In genomic region chr8:87160416-87160815, GRCm38 (mm10) we compare ENCODE assay signal across 28 mouse cellular contexts.
DNase-seq lines count a peak whose midpoint lies in the region; ATAC-seq and TF ChIP-seq lines count a peak whose summit lies in the region.
"Had no signal": no experiment of that assay in that cellular context is flagged by ENCODE, and none has a peak within 500 bp of the region (broad histone marks: within the 10 kb centered on the region; RNA-seq: fewer than 3 reads in every experiment).

No protein-coding gene starts in this region.

- H3K4me3 ChIP-seq in forebrain, embryonic 14.5 days (ENCODE audit: low read depth, low read length), result no peak overlapping the region
- H3K4me3 ChIP-seq in forebrain, embryonic 16.5 days (replicated peaks; ENCODE audit: low read length), result no peak overlapping the region
- H3K4me3 ChIP-seq in hindbrain, embryonic 11.5 days (ENCODE audit: low read depth, low read length), result no peak overlapping the region
- no peak overlapping the region for H3K4me3 ChIP-seq in midbrain, embryonic 13.5 days (replicated peaks)
- H3K4me3 ChIP-seq in kidney, embryonic 14.5 days (ENCODE audit: low read length), result no peak overlapping the region
- no peak overlapping the region for H3K4me3 ChIP-seq in stomach, postnatal 0 days (ENCODE audit: low read depth, low read length)
- no peak overlapping the region for H3K4me3 ChIP-seq in liver, embryonic 11.5 days (ENCODE audit: low read depth, low read length)
- H3K4me3 ChIP-seq: embryonic facial prominence, embryonic 13.5 days; erythroblast, embryonic 14.5 days; forebrain, embryonic 13.5 days; heart, adult 2 months; limb, embryonic 15.5 days; liver, embryonic 15.5 days; lung, embryonic 15.5 days; myocyte had no signal

- WGBS in forebrain, embryonic 14.5 days, result 100% methylated on average over 2 of the region's 2 CpGs
- 76% methylated on average over 2 of the region's 2 CpGs for WGBS in forebrain, embryonic 16.5 days
- WGBS in hindbrain, embryonic 11.5 days, result 64% methylated on average over 2 of the region's 2 CpGs
- WGBS in midbrain, embryonic 13.5 days, result 68% methylated on average over 2 of the region's 2 CpGs
- 82% methylated on average over 2 of the region's 2 CpGs for WGBS in kidney, embryonic 14.5 days
- WGBS in stomach, postnatal 0 days, result 80% methylated on average over 2 of the region's 2 CpGs
- 81% methylated on average over 2 of the region's 2 CpGs for WGBS in liver, embryonic 11.5 days

- no peak for ATAC-seq in forebrain, embryonic 14.5 days
- ATAC-seq in forebrain, embryonic 16.5 days, result no peak
- ATAC-seq in hindbrain, embryonic 11.5 days (ENCODE audit: low FRiP score), result no peak
- 0 out of 2 replicates have a peak, but pooled peaks have one; percentile 48 for ATAC-seq in midbrain, embryonic 13.5 days
- ATAC-seq in kidney, embryonic 14.5 days (ENCODE audit: low FRiP score, low TSS enrichment), result no peak
- no peak for ATAC-seq in stomach, postnatal 0 days (ENCODE audit: low FRiP score, low TSS enrichment)
- ATAC-seq in liver, embryonic 11.5 days (replicated peaks; ENCODE audit: low FRiP score), result no peak
- ATAC-seq: forebrain, embryonic 13.5 days; inflammation-experienced regulatory T-cells, adult 6 months had no signal

- TF ChIP-seq EP300 in stomach, postnatal 0 days (optimal IDR thresholded peaks at IDR 0.05), result no peak

- no peak overlapping the region for H3K4me2 ChIP-seq in forebrain, embryonic 14.5 days (ENCODE audit: low read length)
- H3K4me2 ChIP-seq in forebrain, embryonic 16.5 days (ENCODE audit: low read length), result no peak overlapping the region
- no peak overlapping the region for H3K4me2 ChIP-seq in hindbrain, embryonic 11.5 days (replicated peaks; ENCODE audit: low read depth, low read length)
- no peak overlapping the region for H3K4me2 ChIP-seq in midbrain, embryonic 13.5 days (replicated peaks)
- no peak overlapping the region for H3K4me2 ChIP-seq in kidney, embryonic 14.5 days (replicated peaks; ENCODE audit: low read depth, low read length)
- H3K4me2 ChIP-seq in stomach, postnatal 0 days (replicated peaks; ENCODE audit: low read depth), result no peak overlapping the region
- no peak overlapping the region for H3K4me2 ChIP-seq in liver, embryonic 11.5 days
- H3K4me2 ChIP-seq: embryonic facial prominence, embryonic 13.5 days; forebrain, embryonic 13.5 days; limb, embryonic 15.5 days; liver, embryonic 15.5 days; lung, embryonic 15.5 days had no signal

- no peak overlapping the region for H3K9ac ChIP-seq in forebrain, embryonic 14.5 days (ENCODE audit: low read length)
- H3K9ac ChIP-seq in forebrain, embryonic 16.5 days (replicated peaks; ENCODE audit: low read depth, low read length), result no peak overlapping the region
- no peak overlapping the region for H3K9ac ChIP-seq in hindbrain, embryonic 11.5 days (ENCODE audit: low read depth, low read length)
- H3K9ac ChIP-seq in midbrain, embryonic 13.5 days (replicated peaks), result no peak overlapping the region
- no peak overlapping the region for H3K9ac ChIP-seq in kidney, embryonic 14.5 days (ENCODE audit: low read depth, low read length)
- H3K9ac ChIP-seq in stomach, postnatal 0 days (ENCODE audit: low read length), result no peak overlapping the region
- H3K9ac ChIP-seq in liver, embryonic 11.5 days (ENCODE audit: low read depth, low read length), result no peak overlapping the region
- H3K9ac ChIP-seq: embryonic facial prominence, embryonic 13.5 days; forebrain, embryonic 13.5 days; limb, embryonic 15.5 days; liver, embryonic 15.5 days; lung, embryonic 15.5 days had no signal

- TF ChIP-seq CTCF in stomach, postnatal 0 days (IDR thresholded peaks at IDR 0.05; ENCODE audit: low read depth), result no peak

- no peaks in the 10 kb centered on the region for H3K36me3 ChIP-seq in forebrain, embryonic 14.5 days (ENCODE audit: control insufficient read depth, insufficient read depth, low read length)
- no peaks in the 10 kb centered on the region for H3K36me3 ChIP-seq in forebrain, embryonic 16.5 days (ENCODE audit: control insufficient read depth, insufficient read depth)
- no peaks in the 10 kb centered on the region for H3K36me3 ChIP-seq in hindbrain, embryonic 11.5 days (ENCODE audit: control insufficient read depth, insufficient read depth, low read length)
- H3K36me3 ChIP-seq in midbrain, embryonic 13.5 days, result no peaks in the 10 kb centered on the region
- no peaks in the 10 kb centered on the region for H3K36me3 ChIP-seq in kidney, embryonic 14.5 days (ENCODE audit: control insufficient read depth, insufficient read depth, low read length)
- H3K36me3 ChIP-seq in stomach, postnatal 0 days (ENCODE audit: control insufficient read depth, insufficient read depth, low read length), result no peaks in the 10 kb centered on the region
- H3K36me3 ChIP-seq in liver, embryonic 11.5 days (ENCODE audit: control insufficient read depth, insufficient read depth, low read length), result no peaks in the 10 kb centered on the region
- H3K36me3 ChIP-seq: embryonic facial prominence, embryonic 13.5 days; limb, embryonic 15.5 days; liver, embryonic 15.5 days; lung, embryonic 15.5 days had no signal

- H3K27me3 ChIP-seq in forebrain, embryonic 14.5 days (replicated peaks; ENCODE audit: control insufficient read depth, insufficient read depth, low read length), result no peaks in the 10 kb centered on the region
- no peaks in the 10 kb centered on the region for H3K27me3 ChIP-seq in forebrain, embryonic 16.5 days (replicated peaks; ENCODE audit: control insufficient read depth, insufficient read depth, low read length)
- no peaks in the 10 kb centered on the region for H3K27me3 ChIP-seq in hindbrain, embryonic 11.5 days (ENCODE audit: control insufficient read depth, insufficient read depth, low read length)
- H3K27me3 ChIP-seq in midbrain, embryonic 13.5 days, result no peaks in the 10 kb centered on the region
- H3K27me3 ChIP-seq in kidney, embryonic 14.5 days (ENCODE audit: control insufficient read depth, insufficient read depth, low read length), result no peaks in the 10 kb centered on the region
- H3K27me3 ChIP-seq in stomach, postnatal 0 days (ENCODE audit: control insufficient read depth, insufficient read depth, low read length), result no peaks in the 10 kb centered on the region
- no peaks in the 10 kb centered on the region for H3K27me3 ChIP-seq in liver, embryonic 11.5 days (replicated peaks; ENCODE audit: control insufficient read depth, insufficient read depth, low read length)
- H3K27me3 ChIP-seq: embryonic facial prominence, embryonic 13.5 days; limb, embryonic 15.5 days; liver, embryonic 15.5 days; lung, embryonic 15.5 days had no signal

- peak; percentile 13 for DNase-seq in forebrain, embryonic 14.5 days (ENCODE audit: low spot score)
- peak; percentile 6 for DNase-seq in R1 (ENCODE audit: low read depth, low spot score)
- peak; percentile 35 for DNase-seq in hindbrain, embryonic 11.5 days (ENCODE audit: low spot score)
- no peak for DNase-seq in stomach, postnatal 0 days (ENCODE audit: low spot score)
- DNase-seq in liver, embryonic 11.5 days (ENCODE audit: low spot score), result no peak
- DNase-seq: adrenal gland, postnatal 25 days; cerebellum, adult 11 months; cerebellum, adult 9-11 months; gastrocnemius, postnatal 36 days; heart, adult 2 months; kidney, adult 18-20 months; kidney, postnatal 10 days; left cerebral cortex, postnatal 4 days; right cerebral cortex, postnatal 14 days; spleen, adult 18-20 months; thymus, postnatal 25 days had no signal

- H3K4me1 ChIP-seq in forebrain, embryonic 14.5 days (ENCODE audit: control insufficient read depth, insufficient read depth, low read length), result 0 out of 2 replicates have a peak, but pooled peaks cover 3% of the 10 kb centered on the region
- H3K4me1 ChIP-seq in forebrain, embryonic 16.5 days (replicated peaks; ENCODE audit: control insufficient read depth, insufficient read depth, low read length), result no peaks in the 10 kb centered on the region
- 0 out of 2 replicates have a peak, but pooled peaks cover 2% of the 10 kb centered on the region for H3K4me1 ChIP-seq in hindbrain, embryonic 11.5 days (replicated peaks; ENCODE audit: control insufficient read depth, insufficient read depth, low read length)
- peaks cover 26% of the 10 kb centered on the region for H3K4me1 ChIP-seq in midbrain, embryonic 13.5 days (replicated peaks)
- no peaks in the 10 kb centered on the region for H3K4me1 ChIP-seq in kidney, embryonic 14.5 days (ENCODE audit: control insufficient read depth, insufficient read depth, low read length)
- no peaks in the 10 kb centered on the region for H3K4me1 ChIP-seq in stomach, postnatal 0 days (replicated peaks; ENCODE audit: control insufficient read depth, insufficient read depth)
- H3K4me1 ChIP-seq in liver, embryonic 11.5 days (replicated peaks; ENCODE audit: control insufficient read depth, insufficient read depth, low read length), result no peaks in the 10 kb centered on the region
- H3K4me1 ChIP-seq: embryonic facial prominence, embryonic 13.5 days; limb, embryonic 15.5 days; liver, embryonic 15.5 days; lung, embryonic 15.5 days had no signal

- no peak overlapping the region for H3K27ac ChIP-seq in forebrain, embryonic 14.5 days (ENCODE audit: low read depth, low read length)
- no peak overlapping the region for H3K27ac ChIP-seq in forebrain, embryonic 16.5 days (ENCODE audit: low read length)
- no peak overlapping the region for H3K27ac ChIP-seq in hindbrain, embryonic 11.5 days (ENCODE audit: low read depth, low read length)
- peak overlapping the region; percentile 56; the same call in 1 of the 2 replicates for H3K27ac ChIP-seq in midbrain, embryonic 13.5 days
- H3K27ac ChIP-seq in kidney, embryonic 14.5 days (ENCODE audit: low read depth, low read length), result no peak overlapping the region
- no peak overlapping the region for H3K27ac ChIP-seq in stomach, postnatal 0 days (replicated peaks)
- H3K27ac ChIP-seq in liver, embryonic 11.5 days (ENCODE audit: low read depth, low read length), result no peak overlapping the region
- H3K27ac ChIP-seq: embryonic facial prominence, embryonic 13.5 days; forebrain, embryonic 13.5 days; heart, adult 2 months; limb, embryonic 15.5 days; liver, embryonic 15.5 days; lung, embryonic 15.5 days; macrophage had no signal

- H3K9me3 ChIP-seq in forebrain, embryonic 14.5 days (replicated peaks; ENCODE audit: control insufficient read depth, low read length), result no peaks in the 10 kb centered on the region
- H3K9me3 ChIP-seq in forebrain, embryonic 16.5 days (ENCODE audit: control insufficient read depth, low read length), result no peaks in the 10 kb centered on the region
- no peaks in the 10 kb centered on the region for H3K9me3 ChIP-seq in hindbrain, embryonic 11.5 days (ENCODE audit: control insufficient read depth, low read length)
- H3K9me3 ChIP-seq in midbrain, embryonic 13.5 days, result no peaks in the 10 kb centered on the region; the same call in 1 of the 2 replicates
- H3K9me3 ChIP-seq in kidney, embryonic 14.5 days (ENCODE audit: control insufficient read depth, low read length), result no peaks in the 10 kb centered on the region
- no peaks in the 10 kb centered on the region for H3K9me3 ChIP-seq in stomach, postnatal 0 days (ENCODE audit: control insufficient read depth, low read length)
- no peaks in the 10 kb centered on the region for H3K9me3 ChIP-seq in liver, embryonic 11.5 days (ENCODE audit: control insufficient read depth, low read length)
- H3K9me3 ChIP-seq: embryonic facial prominence, embryonic 13.5 days; forebrain, embryonic 13.5 days; limb, embryonic 15.5 days; liver, embryonic 15.5 days; lung, embryonic 15.5 days had no signal

Comparison
In these comparisons a context has a peak if more than half of its experiments do, and no peak if none do; other contexts are left out.
1. DNase-seq: peak in forebrain, embryonic 14.5 days (single experiment), R1 (single experiment) and hindbrain, embryonic 11.5 days (single experiment); none in stomach, postnatal 0 days (single experiment) and liver, embryonic 11.5 days (single experiment).